Mouse (Mus musculus): ENCODE measurements around the gene Brd2. TPM values are rescaled to one million over a fixed set of nuclear protein-coding genes. Genes with fewer than 3 reads are reported as not detected.

The Brd2 gene
- 95.9 and 114 TPM in 2 replicates for polyA plus RNA-seq (2014; fragmentation: Nextera tagmentation; extraction: Ambion mirVana)

GRCm38 (mm10) chr17:34122188-34122984 lies at the start of gene Brd2:
TSS of gene Brd2 (minus strand) at chr17:34122634.
- Histone ChIP-seq H3K27ac (replicated peaks; ENCODE audit: low read depth, low read length) (peak within 1 kb of the TSS; percentile 100), H3K9me3 (replicated peaks; ENCODE audit: control insufficient read depth, low read length) (no peaks in the 10 kb centered on the region), H3K36me3 (replicated peaks; ENCODE audit: control insufficient read depth, insufficient read depth, low read depth, low read length) (peaks cover 5% of the 10 kb centered on the region), H3K4me2 (ENCODE audit: low read depth, low read length) (peak within 1 kb of the TSS; percentile 94), H3K4me1 (ENCODE audit: control insufficient read depth, insufficient read depth, low read length) (no peaks in the 10 kb centered on the region), H3K9ac (replicated peaks; ENCODE audit: low read length) (peak within 1 kb of the TSS; percentile 98), H3K27me3 (ENCODE audit: control insufficient read depth, insufficient read depth, low read length) (no peaks in the 10 kb centered on the region), H3K4me3 (ENCODE audit: low read depth, low read length) (peak within 1 kb of the TSS; percentile 100)
- DNase-seq (ENCODE audit: low spot score) (peak; percentile 98), ATAC-seq (replicated peaks; ENCODE audit: insufficient number of reproducible peaks, low FRiP score, low TSS enrichment, low read depth) (peak; percentile 37)
- WGBS: under 1% methylated on average over 57 of the region's 75 CpGs

- Histone ChIP-seq H3K9me3 (replicated peaks; ENCODE audit: control insufficient read depth, low read length) (no peaks in the 10 kb centered on the region), H3K36me3 (replicated peaks; ENCODE audit: control insufficient read depth, insufficient read depth, low read depth, low read length) (no peaks in the 10 kb centered on the region), H3K4me1 (ENCODE audit: control insufficient read depth, insufficient read depth, low read length) (no peaks in the 10 kb centered on the region), H3K27me3 (ENCODE audit: control insufficient read depth, insufficient read depth, low read length) (no peaks in the 10 kb centered on the region), H3K9ac (replicated peaks; ENCODE audit: low read length) (no peak overlapping the region), H3K27ac (replicated peaks; ENCODE audit: low read depth, low read length) (no peak overlapping the region), H3K4me3 (ENCODE audit: low read depth, low read length) (no peak overlapping the region), H3K4me2 (ENCODE audit: low read depth, low read length) (no peak overlapping the region)
- ATAC-seq (replicated peaks; ENCODE audit: insufficient number of reproducible peaks, low FRiP score, low TSS enrichment, low read depth) (no peak), DNase-seq (ENCODE audit: low spot score) (peak; percentile 85)
- WGBS: 44% methylated on average over 13 of the region's 13 CpGs
These were observed 48.6 kb upstream of the Brd2 start for GRCm38 (mm10) chr17:34170877-34171498.

GRCm38 (mm10) chr17:34170487-34170876 lies 48.0 kb upstream of the Brd2 start:
- no peaks in the 10 kb centered on the region for H3K36me3 ChIP-seq (replicated peaks; ENCODE audit: control insufficient read depth, insufficient read depth, low read depth, low read length)
- whole genome bisulfite sequencing: 26% methylated on average over 4 of the region's 4 CpGs
- no peaks in the 10 kb centered on the region for H3K4me1 ChIP-seq (ENCODE audit: control insufficient read depth, insufficient read depth, low read length)
- H3K9me3 ChIP-seq (replicated peaks; ENCODE audit: control insufficient read depth, low read length): no peaks in the 10 kb centered on the region
- no peak overlapping the region for H3K27ac ChIP-seq (replicated peaks; ENCODE audit: low read depth, low read length)
- no peaks in the 10 kb centered on the region for H3K27me3 ChIP-seq (ENCODE audit: control insufficient read depth, insufficient read depth, low read length)
- no peak overlapping the region for H3K4me2 ChIP-seq (ENCODE audit: low read depth, low read length)
- H3K4me3 ChIP-seq (ENCODE audit: low read depth, low read length): no peak overlapping the region
- no peak for DNase-seq (ENCODE audit: low spot score)
- H3K9ac ChIP-seq (replicated peaks; ENCODE audit: low read length): no peak overlapping the region
- ATAC-seq (replicated peaks; ENCODE audit: insufficient number of reproducible peaks, low FRiP score, low TSS enrichment, low read depth): no peak

GRCm38 (mm10) chr17:34169279-34169678 lies 46.8 kb upstream of the Brd2 start:
- DNase-seq (ENCODE audit: low spot score) (peak; percentile 66), ATAC-seq (replicated peaks; ENCODE audit: insufficient number of reproducible peaks, low FRiP score, low TSS enrichment, low read depth) (no peak)
- H3K9ac ChIP-seq (replicated peaks; ENCODE audit: low read length): no peak overlapping the region
- no peaks in the 10 kb centered on the region for H3K4me1 ChIP-seq (ENCODE audit: control insufficient read depth, insufficient read depth, low read length)
- no peak overlapping the region for H3K27ac ChIP-seq (replicated peaks; ENCODE audit: low read depth, low read length)
- 4% methylated on average over 2 of the region's 2 CpGs for WGBS
- H3K9me3 ChIP-seq (replicated peaks; ENCODE audit: control insufficient read depth, low read length): no peaks in the 10 kb centered on the region
- H3K36me3 ChIP-seq (replicated peaks; ENCODE audit: control insufficient read depth, insufficient read depth, low read depth, low read length): no peaks in the 10 kb centered on the region
- H3K4me3 ChIP-seq (ENCODE audit: low read depth, low read length): no peak overlapping the region
- H3K27me3 ChIP-seq (ENCODE audit: control insufficient read depth, insufficient read depth, low read length): no peaks in the 10 kb centered on the region
- no peak overlapping the region for H3K4me2 ChIP-seq (ENCODE audit: low read depth, low read length)

GRCm38 (mm10) chr17:34165033-34165730 lies 42.7 kb upstream of the Brd2 start:
- Histone ChIP-seq H3K27me3 (ENCODE audit: control insufficient read depth, insufficient read depth, low read length) (no peaks in the 10 kb centered on the region), H3K36me3 (replicated peaks; ENCODE audit: control insufficient read depth, insufficient read depth, low read depth, low read length) (no peaks in the 10 kb centered on the region), H3K4me2 (ENCODE audit: low read depth, low read length) (no peak overlapping the region), H3K27ac (replicated peaks; ENCODE audit: low read depth, low read length) (no peak overlapping the region), H3K9ac (replicated peaks; ENCODE audit: low read length) (no peak overlapping the region), H3K4me3 (ENCODE audit: low read depth, low read length) (no peak overlapping the region), H3K4me1 (ENCODE audit: control insufficient read depth, insufficient read depth, low read length) (no peaks in the 10 kb centered on the region), H3K9me3 (replicated peaks; ENCODE audit: control insufficient read depth, low read length) (no peaks in the 10 kb centered on the region)
- 78% methylated on average over 6 of the region's 6 CpGs for WGBS
- DNase-seq (ENCODE audit: low spot score) (no peak), ATAC-seq (replicated peaks; ENCODE audit: insufficient number of reproducible peaks, low FRiP score, low TSS enrichment, low read depth) (no peak)

GRCm38 (mm10) chr17:34164202-34164895 lies 41.9 kb upstream of the Brd2 start:
- H3K36me3 ChIP-seq (replicated peaks; ENCODE audit: control insufficient read depth, insufficient read depth, low read depth, low read length): no peaks in the 10 kb centered on the region
- H3K4me2 ChIP-seq (ENCODE audit: low read depth, low read length): no peak overlapping the region
- no peak for ATAC-seq (replicated peaks; ENCODE audit: insufficient number of reproducible peaks, low FRiP score, low TSS enrichment, low read depth)
- no peak overlapping the region for H3K27ac ChIP-seq (replicated peaks; ENCODE audit: low read depth, low read length)
- H3K27me3 ChIP-seq (ENCODE audit: control insufficient read depth, insufficient read depth, low read length): no peaks in the 10 kb centered on the region
- WGBS: 37% methylated on average over 9 of the region's 9 CpGs
- no peak overlapping the region for H3K9ac ChIP-seq (replicated peaks; ENCODE audit: low read length)
- no peak for DNase-seq (ENCODE audit: low spot score)
- no peaks in the 10 kb centered on the region for H3K9me3 ChIP-seq (replicated peaks; ENCODE audit: control insufficient read depth, low read length)
- H3K4me3 ChIP-seq (ENCODE audit: low read depth, low read length): no peak overlapping the region
- H3K4me1 ChIP-seq (ENCODE audit: control insufficient read depth, insufficient read depth, low read length): no peaks in the 10 kb centered on the region

- no peaks in the 10 kb centered on the region for H3K27me3 ChIP-seq (ENCODE audit: control insufficient read depth, insufficient read depth, low read length)
- no peak overlapping the region for H3K4me3 ChIP-seq (ENCODE audit: low read depth, low read length)
- WGBS: 62% methylated on average over 5 of the region's 5 CpGs
- no peak overlapping the region for H3K9ac ChIP-seq (replicated peaks; ENCODE audit: low read length)
- no peaks in the 10 kb centered on the region for H3K9me3 ChIP-seq (replicated peaks; ENCODE audit: control insufficient read depth, low read length)
- H3K4me1 ChIP-seq (ENCODE audit: control insufficient read depth, insufficient read depth, low read length): no peaks in the 10 kb centered on the region
- no peaks in the 10 kb centered on the region for H3K36me3 ChIP-seq (replicated peaks; ENCODE audit: control insufficient read depth, insufficient read depth, low read depth, low read length)
- no peak for DNase-seq (ENCODE audit: low spot score)
- no peak overlapping the region for H3K4me2 ChIP-seq (ENCODE audit: low read depth, low read length)
- no peak overlapping the region for H3K27ac ChIP-seq (replicated peaks; ENCODE audit: low read depth, low read length)
- no peak for ATAC-seq (replicated peaks; ENCODE audit: insufficient number of reproducible peaks, low FRiP score, low TSS enrichment, low read depth)
These were observed 33.1 kb upstream of the Brd2 start for GRCm38 (mm10) chr17:34155534-34155933.
